Mouse (Mus musculus) naive thymus-derived CD4-positive, alpha-beta T cell, adult 2 months (primary cell): ENCODE results near the gene Tctn1.
"Not testable (repeated sequence)": the region's sequence is repeated elsewhere in the genome, so short reads cannot be mapped to it uniquely, and the experiment has no call there.

Source experiments
- DNase-seq: peaks from one replicate; pipeline ENCODE4 v3.0.0-alpha.2; 2011; ENCODE audit warnings: low read depth

Tctn1 gene

DNA sequence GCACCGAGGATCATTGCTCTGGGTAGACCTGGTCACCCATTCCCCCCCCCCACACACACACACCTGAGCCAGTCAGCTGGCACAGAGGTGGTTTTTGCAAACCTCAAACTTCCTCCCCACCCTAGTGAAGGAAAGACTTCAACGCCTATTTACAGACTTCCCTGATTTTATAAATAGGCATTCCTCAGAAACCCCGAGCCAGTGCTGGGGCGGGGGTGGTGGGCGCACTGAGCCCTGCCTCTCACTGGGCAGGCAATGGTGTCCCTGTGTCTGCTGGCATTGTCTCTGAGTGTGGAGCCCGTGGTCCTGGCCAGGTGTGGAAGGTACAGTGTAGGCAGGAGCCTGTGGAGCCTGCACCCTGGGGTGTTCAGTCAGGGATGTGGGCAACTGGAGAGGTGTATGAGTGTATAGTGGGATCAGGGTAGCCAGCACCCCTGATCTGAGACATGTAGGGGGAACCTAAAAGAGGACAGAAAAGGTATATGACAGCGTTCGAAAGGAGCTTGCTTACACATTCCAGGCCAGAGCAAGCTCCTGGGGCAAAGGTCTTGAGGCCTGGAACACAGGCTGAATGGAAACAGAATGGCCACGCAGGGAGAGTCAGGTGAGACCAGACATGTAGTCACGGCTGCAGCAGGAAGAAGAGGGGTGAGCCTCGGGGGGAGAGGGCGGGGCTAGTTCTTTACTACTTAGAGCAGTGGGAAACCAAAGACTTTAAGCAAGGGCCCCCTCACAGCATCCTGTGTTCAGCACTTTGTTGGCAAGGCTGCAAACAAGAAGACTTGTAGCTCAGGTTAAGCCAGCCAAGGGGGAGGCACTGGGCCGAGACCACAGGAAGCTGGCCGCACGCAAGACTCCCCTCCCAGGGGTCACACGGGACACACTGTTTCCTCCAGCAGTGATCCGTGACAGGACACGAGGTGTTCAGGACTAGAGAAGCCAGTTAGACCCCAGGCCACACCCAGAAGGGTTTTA lies 44.3 kb downstream of the Tctn1 start:
- peak; percentile 86 for DNase-seq

DNA sequence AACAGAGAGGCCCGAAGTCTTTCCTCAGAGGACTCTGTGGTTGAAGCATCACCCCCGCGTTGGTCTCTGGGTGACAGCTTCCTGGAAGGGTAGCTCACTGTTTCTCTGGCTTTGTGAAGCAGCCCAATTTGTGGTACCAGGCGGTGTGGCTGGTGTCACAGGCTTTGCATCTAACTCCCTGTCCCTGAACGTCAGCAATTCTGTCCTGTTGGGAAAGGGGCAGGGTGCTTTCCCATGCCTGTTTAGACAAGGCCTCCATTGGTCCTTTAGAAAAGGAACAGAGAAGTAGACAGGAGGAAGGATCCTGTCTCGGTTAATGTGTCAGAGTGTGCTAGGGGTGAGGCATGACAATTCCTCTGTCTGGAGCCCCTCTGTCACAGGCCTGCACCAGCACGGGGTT lies 45.3 kb downstream of the Tctn1 start:
- DNase-seq = peak; percentile 64

DNA sequence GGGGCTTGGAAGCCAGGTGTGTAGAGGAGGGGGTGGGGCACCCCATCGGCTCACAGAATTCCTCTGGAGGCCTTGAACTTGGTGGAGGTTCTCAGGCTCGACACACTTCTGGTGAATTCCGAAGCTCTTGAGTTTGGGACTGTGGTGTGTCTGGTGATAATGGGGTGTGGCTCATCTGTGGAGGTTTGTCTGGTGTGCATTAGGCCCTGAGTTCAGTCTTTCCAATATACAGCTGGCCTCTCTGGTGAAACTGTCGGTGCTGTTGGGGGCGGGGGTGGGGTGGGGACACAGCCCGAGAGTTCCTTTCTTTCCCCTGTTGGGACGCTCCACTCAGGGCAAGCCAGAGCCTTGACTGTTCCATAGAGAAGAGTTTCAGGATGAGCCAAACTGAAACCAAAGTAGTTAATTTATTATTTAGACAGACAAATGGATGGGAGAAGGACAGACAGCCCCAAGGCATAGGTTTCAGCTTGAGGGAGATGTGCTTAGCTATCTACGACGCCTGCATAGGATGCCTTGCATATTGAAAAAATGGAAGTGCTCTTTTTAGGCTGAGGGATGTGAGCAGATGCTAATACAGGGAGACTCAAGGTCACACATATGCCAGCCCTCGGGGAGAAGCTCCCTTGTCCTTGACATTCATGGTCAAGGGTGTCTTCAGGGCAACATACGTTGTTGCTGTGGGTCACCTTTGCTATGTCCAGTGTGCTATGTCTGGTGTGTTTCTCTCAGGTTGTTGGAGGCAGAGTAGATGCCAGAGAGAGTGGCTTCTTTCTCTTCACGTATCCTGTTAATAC lies 46.0 kb downstream of the Tctn1 start:
- no peak for DNase-seq

DNA sequence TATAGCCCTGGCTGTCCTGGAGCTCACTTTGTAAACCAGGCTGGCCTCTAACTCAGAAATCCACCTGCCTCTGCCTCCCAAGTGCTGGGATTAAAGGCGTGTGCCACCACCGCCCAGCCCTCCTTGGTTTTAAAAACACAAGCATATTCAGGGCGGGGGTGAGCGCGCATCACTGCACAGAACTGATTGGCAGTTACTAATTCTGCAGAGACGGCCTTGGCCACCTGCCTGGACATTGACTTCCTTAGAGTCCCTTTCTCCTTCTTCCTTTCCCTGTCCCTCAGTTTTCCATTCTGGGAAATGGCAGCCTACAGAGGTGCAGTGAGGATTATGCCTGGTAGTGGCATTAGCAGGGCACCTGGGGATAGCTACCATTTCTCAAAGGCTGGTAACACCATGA lies 46.6 kb downstream of the Tctn1 start:
- no peak for DNase-seq

DNA sequence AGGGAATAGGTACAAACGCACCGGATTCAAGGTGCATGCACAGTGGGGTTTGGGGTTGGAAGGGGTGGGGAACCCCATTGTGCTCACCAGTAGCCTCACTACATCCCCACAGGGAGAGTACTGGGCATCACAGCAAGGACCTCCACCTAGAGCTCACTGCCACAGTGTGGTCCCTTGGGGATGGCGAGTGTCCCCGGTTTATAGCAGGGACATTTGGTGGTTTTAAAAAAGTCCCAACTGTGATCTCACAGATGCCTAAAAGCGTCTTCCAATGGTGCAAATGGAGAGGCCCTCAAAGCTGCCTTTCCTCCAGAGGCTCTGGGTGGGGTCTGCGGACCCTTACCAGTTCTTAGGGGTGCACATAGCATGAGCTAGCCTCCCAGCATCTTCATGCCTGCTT lies 50.4 kb downstream of the Tctn1 start:
- DNase-seq = no peak

DNA sequence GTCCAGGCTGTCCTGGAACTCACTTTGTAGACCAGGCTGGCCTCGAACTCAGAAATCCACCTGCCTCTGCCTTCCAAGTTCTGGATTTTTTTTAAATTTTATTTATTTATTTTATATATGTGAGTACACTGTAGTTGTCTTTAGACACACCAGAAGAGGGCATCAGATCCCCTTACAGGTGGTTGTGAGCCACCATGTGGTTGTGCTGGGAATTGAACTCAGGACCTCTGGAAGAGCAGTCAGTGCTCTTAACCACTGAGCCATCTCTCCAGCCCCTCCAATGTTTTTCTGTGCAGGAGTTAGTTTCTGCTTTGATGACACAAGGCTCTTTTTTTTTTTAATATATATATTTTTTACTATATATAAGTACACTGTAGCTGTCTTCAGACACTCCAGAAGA lies 51.4 kb downstream of the Tctn1 start:
- not testable (repeated sequence) for DNase-seq

DNA sequence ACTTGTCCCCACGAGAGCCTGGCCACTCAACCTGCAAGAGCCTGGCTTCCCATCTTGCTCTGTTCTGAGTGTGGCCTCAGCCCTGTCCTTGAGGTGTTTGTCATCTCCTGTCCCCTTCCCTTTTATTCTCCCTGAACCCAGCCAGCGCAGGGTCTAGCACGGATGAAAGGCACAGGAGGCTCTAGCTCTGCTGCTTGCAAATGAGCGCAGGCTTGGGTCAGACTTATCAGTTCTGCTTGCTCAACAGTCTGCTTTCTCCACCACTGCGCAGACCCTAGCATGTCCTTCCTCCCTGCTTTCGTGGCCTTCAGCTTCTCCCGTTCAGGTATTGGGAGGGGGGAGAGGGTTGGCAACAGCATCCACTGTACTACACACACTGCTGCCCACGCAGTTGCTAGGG lies 52.1 kb downstream of the Tctn1 start:
- no peak for DNase-seq

DNA sequence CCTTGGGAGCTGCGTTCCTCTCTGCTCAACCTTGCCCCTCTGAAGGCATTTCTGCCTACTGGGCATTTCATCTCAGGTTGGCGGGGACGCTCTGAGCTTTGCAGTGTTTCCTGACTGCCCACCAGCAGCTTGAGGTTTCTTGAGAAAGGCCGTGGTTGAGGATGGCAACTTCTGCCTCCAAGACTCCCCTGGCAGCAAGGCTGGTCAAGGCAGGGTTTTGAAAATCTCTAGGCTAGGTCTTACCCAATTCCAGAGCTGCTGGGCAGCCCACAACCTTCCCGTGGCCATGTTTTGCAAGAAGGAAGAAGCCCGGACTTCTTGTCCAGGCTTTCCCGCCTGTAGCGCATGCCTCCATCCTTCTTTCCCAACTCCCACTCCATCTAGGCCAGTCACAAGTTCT lies 53.4 kb downstream of the Tctn1 start:
- DNase-seq = no peak

DNA sequence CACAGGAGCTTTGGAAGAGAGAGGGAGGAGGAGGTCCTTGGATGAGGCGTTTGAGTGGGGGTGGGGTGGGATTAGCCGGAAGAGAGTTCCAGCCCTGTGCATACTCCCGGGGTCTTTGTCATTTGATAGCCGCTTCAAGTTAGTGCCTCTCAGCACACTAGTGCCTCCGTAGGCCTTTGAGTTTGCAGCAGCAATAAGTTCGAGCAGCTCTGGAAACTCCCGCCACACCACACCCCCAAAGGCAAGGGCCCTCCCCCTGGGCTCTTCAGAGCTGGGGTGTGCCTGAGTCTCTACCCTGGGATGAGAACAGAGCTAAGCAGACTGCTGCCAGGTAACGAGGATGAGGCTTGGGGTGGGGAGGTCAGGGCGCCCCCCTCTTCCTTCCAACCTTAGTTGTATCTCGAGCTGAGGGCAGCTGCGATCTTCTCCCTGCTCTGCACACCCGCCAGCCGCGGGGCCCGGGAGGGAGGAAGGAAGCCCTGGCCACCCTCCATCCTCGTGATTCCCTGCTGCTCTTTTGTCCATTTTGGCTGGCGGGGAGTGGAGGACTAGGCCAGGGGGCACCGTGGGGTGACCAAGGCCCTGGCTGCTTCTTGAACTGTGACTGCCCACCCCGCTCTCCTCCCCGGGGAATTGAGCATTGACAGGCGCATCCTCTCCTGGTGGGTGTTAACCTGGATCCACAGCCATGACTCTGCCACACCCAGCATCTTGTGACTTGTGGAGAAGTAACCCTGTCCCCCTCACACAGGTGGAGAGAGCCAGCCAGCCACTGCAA lies 54.5 kb downstream of the Tctn1 start:
- peak; percentile 80 for DNase-seq

DNA sequence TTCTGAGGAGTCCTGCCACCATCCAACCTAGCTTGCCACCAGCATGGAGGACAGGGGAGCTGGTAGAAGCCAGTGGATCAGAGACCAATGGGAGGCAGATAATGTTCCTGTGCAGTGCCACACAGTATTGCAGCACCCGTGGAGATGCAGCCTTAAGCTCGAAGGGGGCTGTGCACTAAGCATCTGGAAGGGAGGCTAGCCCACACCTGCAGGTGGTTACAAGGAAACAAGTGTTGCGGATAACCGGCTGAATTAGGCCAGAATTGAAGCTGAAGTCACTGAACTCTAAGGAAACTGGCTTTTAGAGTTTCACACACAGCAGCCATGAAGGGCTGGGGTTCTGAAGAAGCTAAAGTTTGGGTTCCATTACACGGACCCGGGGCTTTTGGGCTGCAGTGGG lies 55.4 kb downstream of the Tctn1 start:
- no peak for DNase-seq

DNA sequence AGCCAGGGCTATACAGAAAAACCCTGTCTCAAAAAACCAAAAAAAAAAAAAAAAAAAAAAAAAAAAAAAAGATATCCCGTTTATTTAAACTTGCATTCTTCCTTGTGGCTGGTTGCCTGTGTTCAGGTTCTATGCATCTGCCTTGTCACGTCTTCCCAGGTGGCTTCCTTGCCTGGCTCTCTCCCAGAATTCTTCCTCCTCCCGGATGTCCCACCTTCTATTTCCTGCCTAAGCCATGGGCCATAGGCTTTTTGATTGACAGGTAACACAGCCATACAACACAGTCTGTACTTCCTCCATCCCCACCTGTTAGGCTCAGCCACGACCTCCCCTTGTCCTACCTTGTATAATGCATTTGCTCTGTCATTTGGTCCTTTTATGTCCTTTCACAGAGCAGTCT lies 57.8 kb downstream of the Tctn1 start, which contains the start of gene Hvcn1:
Gene Hvcn1 (plus strand): TSS at position 330 of the 400 bp plus-strand sequence.
- DNase-seq = peak; percentile 30

DNA sequence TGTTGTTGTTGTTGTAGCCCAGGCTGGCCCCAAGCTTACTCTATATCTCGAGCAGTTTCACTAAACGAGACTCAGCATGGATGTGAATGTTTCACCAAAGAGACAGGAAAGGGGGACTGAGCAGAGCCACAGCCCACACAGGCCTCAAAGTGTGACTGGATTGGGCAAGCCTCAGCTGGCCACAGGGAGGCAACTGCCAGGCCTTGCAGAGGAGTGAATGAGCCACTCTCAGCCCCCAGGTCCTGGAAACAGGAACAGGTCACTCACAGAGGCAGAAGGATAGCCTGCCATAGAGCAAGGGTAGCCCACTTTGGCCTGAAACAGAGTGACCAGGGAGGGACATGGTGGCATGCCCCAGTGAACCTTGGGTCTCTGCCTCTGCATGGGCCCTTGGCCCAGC lies 60.1 kb downstream of the Tctn1 start:
- DNase-seq = no peak

DNA sequence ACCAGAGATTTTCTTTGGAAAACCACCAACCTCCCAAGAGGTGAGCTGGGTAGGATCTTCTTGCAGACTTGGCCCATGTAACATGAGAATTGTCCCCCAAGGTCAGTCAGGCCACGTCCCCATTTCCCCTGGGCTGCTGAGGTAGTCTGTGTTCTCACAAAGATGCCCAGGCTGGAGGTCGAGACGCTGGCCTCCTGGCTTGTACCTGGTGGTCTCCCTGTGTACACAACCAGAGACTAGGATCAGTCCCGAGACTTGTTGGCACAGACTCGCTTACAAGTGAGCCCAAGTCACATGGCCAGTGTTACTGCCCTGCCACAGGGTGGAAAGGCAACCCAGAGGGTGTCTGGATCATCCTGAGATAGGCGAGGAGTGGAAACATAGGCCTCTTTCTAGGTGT lies 62.4 kb downstream of the Tctn1 start:
- no peak for DNase-seq

DNA sequence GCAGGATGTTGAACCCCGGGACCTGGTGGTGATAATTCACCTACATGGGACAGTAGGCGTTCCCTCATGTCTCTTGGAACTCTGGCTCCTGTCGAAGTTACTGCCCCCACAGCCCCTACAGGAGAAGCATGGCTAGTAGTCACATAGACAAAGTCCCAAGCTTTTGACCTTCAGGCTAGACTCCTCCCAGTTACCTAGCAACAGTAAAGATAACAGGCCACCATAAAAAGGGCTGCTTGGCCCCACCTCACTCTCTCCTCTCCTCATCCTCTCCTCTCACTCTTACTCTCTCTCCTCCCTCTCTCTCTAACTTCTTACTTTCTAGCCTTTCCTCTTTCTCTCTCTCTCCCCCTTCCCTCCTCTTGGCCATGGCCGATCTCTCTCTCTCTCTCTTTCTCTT lies 63.4 kb downstream of the Tctn1 start:
- DNase-seq = no peak

DNA sequence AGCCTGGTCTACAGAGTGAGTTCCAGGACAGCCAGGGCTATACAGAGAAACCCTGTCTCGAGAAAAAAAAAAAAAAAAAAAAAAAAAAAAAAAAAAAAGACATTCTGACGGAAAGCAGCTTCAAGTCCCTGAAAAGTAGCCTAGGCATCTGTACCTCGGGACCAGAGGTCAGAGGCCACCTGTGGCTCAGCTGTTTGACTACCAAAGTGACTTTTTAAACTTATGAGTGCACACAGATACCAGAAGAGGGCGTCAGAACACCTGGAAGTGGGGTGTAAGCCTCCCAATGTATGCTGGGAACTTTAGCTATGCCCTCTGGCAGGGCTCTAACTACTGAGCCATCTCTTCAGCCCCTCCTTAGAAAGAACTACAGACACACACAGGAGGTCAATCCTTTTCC lies 71.9 kb downstream of the Tctn1 start:
- DNase-seq = peak; percentile 45

DNA sequence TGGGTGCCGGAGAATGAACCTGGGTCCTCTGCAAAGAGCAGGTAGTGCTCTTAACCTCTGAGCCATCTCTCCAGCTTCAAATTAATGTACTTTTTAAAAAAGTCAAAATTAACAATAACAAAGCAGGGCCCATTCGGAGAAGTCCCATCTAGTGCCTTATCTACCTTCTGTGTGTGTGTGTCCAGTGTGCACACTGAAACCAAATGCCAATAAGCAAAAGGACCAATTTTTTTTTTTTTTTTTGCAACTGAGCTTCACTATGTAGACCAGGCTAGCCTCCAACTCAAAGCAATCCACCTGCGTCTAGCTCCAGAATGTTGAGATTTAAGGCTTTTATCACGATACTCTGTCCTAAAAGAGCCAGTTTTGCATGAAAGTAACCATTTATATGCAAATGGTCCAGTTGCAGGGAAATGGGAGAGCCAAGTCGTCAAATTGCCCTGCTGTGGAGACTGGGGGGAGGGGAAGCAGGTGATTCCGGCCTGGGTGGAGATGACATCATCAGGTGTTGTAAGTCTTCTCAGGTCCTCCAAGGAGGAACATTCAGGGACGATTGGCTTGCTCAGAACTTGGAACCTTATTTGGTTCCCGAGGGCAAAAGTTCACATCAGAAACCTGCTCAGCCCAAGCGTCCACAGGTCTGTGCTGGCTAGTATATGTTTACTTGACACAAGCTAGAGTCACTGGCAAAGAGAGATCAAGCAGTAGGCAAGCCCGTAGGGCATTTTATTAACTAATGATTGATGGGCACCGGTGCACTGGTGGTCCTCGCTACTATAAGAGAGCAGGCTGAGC lies 72.8 kb downstream of the Tctn1 start:
- DNase-seq = no peak

DNA sequence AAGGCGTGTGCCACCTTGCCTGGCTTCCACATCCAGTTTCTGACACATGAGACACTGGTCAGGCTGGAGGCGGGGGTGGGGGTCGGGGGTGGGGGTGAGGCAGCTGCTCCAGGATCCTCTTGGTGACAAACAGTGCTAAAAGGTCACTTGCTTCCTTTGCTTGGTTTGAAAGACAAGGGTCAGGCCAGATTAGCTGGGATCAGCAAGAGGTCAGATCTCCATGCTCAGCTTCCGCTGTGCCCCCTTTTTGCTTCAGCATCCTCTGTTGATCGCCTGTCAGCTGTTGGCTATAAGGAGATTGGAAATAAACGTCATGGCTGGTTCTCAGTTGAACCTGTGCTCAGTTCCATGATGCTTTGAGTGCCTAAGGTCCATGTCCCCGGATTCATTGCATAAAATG lies 73.8 kb downstream of the Tctn1 start:
- DNase-seq = no peak

DNA sequence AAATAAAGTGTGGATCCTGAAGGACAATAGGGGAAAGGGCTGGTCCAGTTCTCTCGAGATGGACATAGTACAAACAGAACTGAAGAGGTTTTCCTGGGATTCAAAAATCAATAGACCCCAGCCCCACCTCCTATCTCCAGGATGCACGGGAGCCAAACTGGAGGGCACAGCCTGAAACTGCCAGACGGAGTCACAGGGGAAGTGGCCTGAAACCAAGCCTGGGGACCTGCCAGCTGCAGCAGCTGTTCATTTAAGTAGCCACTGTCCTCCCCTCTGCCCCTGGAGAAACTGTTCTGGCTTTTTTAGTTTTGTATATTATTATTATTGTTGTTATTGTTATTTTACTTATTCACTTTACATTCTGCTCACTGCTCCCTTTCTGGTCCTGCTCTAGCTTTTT lies 75.1 kb downstream of the Tctn1 start:
- no peak for DNase-seq
